Mouse (Mus musculus) liver, adult 2 months (tissue): Measurements from ENCODE around the gene Gstz1.

ENCODE experiments used
- CTCF ChIP-seq: fragments of 200-500 bp; IDR thresholded peaks from 2 replicates; pipeline ENCODE4 v1.5.1; 2011; ENCODE audit warnings: low read depth, low read length, control low read depth
- POLR2A ChIP-seq: fragments of 200-500 bp; IDR thresholded peaks from 2 replicates; pipeline ENCODE4 v1.6.1; 2011; ENCODE audit warnings: low read length, control low read depth; ENCODE audit not compliant: insufficient read depth; ENCODE audit errors: extremely low read depth

- TF ChIP-seq CTCF (no peak), POLR2A (no peak)
Observed at GRCm38 (mm10) chr12:87195069-87195468, 48.1 kb downstream of the Gstz1 start.
